Mouse (Mus musculus) embryonic facial prominence, embryonic 15.5 days (tissue): Measurements from ENCODE around the gene Fads1. TPM values are rescaled to one million over a fixed set of nuclear protein-coding genes. Genes with fewer than 3 reads are reported as not detected.

Source experiments
- ATAC-seq: fragments of 200-750 bp; cut with Nextera tagmentation; 2 replicates; pipeline ENCODE4 v1.8.0; 2017; ENCODE audit warnings: low read depth, moderate TSS enrichment; ENCODE audit not compliant: insufficient number of reproducible peaks, low FRiP score, low TSS enrichment
- H3K27ac ChIP-seq: fragments of 300-500 bp; sonication (generic); replicated peaks from 2 replicates; pipeline ENCODE4 v1.5.1; 2015; ENCODE audit warnings: mild to moderate bottlenecking, inconsistent platforms
- H3K27me3 ChIP-seq: fragments of 300-500 bp; sonication (generic); 2 replicates; pipeline ENCODE4 v1.6.1; 2015; ENCODE audit warnings: inconsistent platforms
- H3K36me3 ChIP-seq: fragments of 300-500 bp; sonication (generic); 2 replicates; pipeline ENCODE4 v1.6.1; 2015; ENCODE audit warnings: mild to moderate bottlenecking, inconsistent platforms
- H3K4me1 ChIP-seq: fragments of 300-500 bp; sonication (generic); 2 replicates; pipeline ENCODE4 v1.6.1; 2015; ENCODE audit warnings: inconsistent platforms
- H3K4me2 ChIP-seq: fragments of 300-500 bp; sonication (generic); replicated peaks from 2 replicates; pipeline ENCODE4 v1.6.1; 2015; ENCODE audit warnings: mild to moderate bottlenecking, inconsistent platforms
- H3K4me3 ChIP-seq: fragments of 300-500 bp; sonication (generic); replicated peaks from 2 replicates; pipeline ENCODE4 v1.5.1; 2015; ENCODE audit warnings: mild to moderate bottlenecking, inconsistent platforms
- H3K9ac ChIP-seq: fragments of 300-500 bp; sonication (generic); 2 replicates; pipeline ENCODE4 v1.6.1; 2015; ENCODE audit warnings: inconsistent platforms
- H3K9me3 ChIP-seq: fragments of 300-500 bp; sonication (generic); replicated peaks from 2 replicates; pipeline ENCODE4 v1.6.1; 2016; ENCODE audit warnings: inconsistent platforms
- WGBS: fragments of 180-500 bp; shearing (Covaris S2); methylation state at CpG from one replicate; pipeline ENCODE4 v1.1.7; 2015; 5-methylcytosine and 5-hydroxymethylcytosine counted together
- polyA plus RNA-seq: library from polyadenylated mRNA; unstranded; fragments of >200 nt; fragmentation: Nextera tagmentation; extraction: Ambion mirVana; gene quantifications from 2 replicates; pipeline ENCODE4 v1.2.1, GENCODE M21; 2015

Fads1 gene
- polyA plus RNA-seq, 1 experiment from 2014 or later, result 77.6 TPM

DNA sequence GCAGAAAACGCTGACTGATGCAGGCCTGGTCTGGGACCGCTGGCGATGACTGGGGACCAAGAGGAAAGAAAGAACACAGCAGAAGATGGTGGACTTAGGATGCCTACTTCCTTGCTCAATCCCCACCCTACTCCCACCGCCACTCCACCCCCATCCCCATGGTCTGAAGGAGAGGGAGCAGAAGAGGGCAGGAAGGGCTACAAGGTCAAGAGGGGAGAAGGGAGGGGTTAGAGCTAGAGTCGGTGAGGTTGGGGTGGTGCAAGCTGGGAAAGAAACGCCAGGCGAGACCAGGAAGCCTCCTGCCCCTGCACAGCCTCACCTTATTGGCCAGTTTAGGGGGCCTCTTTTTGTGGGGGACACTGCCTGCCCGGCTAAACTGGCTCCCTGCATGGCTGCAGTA, 33.4 kb downstream of the Fads1 start:
- no peaks in the 10 kb centered on the region for H3K4me1 ChIP-seq
- H3K4me3 ChIP-seq, result no peak overlapping the region
- 64% methylated on average over 8 of the region's 8 CpGs for WGBS
- ATAC-seq, result no peak
- no peak overlapping the region for H3K4me2 ChIP-seq
- no peak overlapping the region for H3K27ac ChIP-seq
- H3K9me3 ChIP-seq, result no peaks in the 10 kb centered on the region
- no peaks in the 10 kb centered on the region for H3K27me3 ChIP-seq
- no peak overlapping the region for H3K9ac ChIP-seq
- H3K36me3 ChIP-seq, result peaks cover 17% of the 10 kb centered on the region; the same call in 1 of the 2 replicates

DNA sequence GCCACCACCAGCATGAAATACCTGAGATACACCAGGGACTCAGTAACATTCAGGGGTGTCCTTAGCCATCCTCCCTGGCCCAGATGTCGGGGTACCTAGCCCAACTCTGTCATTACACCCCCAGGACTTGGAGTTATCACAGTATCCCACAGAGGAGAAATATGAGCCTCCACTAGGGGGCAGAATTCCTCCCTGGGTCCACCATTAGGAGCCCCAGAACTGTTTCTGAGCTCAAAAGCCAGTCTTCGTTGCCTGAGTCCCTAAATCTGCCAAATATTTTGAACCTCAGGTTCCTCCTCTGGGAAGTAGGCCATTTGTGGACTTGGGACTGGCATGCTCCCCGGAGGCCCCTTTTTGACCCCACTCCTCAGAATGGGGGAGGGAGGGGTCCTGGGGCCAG, 36.4 kb downstream of the Fads1 start:
- ATAC-seq, result no peak
- H3K27me3 ChIP-seq, result no peaks in the 10 kb centered on the region

GRCm38 (mm10) chr19:10219593-10219992, 36.9 kb downstream of the Fads1 start:
- H3K4me2 ChIP-seq, result no peak overlapping the region
- no peak for ATAC-seq
- H3K9me3 ChIP-seq, result no peaks in the 10 kb centered on the region
- no peak overlapping the region for H3K4me3 ChIP-seq
- no peaks in the 10 kb centered on the region for H3K27me3 ChIP-seq
- no peak overlapping the region for H3K9ac ChIP-seq
- WGBS, result 68% methylated on average over 6 of the region's 6 CpGs
- H3K27ac ChIP-seq, result no peak overlapping the region
- H3K36me3 ChIP-seq, result no peaks in the 10 kb centered on the region
- no peaks in the 10 kb centered on the region for H3K4me1 ChIP-seq

More for the DNA sequence above, 36.4 kb downstream of the Fads1 start:
- Histone ChIP-seq H3K9ac (no peak overlapping the region), H3K9me3 (no peaks in the 10 kb centered on the region), H3K4me1 (no peaks in the 10 kb centered on the region), H3K4me3 (no peak overlapping the region), H3K27ac (no peak overlapping the region), H3K36me3 (no peaks in the 10 kb centered on the region), H3K4me2 (no peak overlapping the region)
- 43% methylated on average over 3 of the region's 3 CpGs for WGBS

DNA sequence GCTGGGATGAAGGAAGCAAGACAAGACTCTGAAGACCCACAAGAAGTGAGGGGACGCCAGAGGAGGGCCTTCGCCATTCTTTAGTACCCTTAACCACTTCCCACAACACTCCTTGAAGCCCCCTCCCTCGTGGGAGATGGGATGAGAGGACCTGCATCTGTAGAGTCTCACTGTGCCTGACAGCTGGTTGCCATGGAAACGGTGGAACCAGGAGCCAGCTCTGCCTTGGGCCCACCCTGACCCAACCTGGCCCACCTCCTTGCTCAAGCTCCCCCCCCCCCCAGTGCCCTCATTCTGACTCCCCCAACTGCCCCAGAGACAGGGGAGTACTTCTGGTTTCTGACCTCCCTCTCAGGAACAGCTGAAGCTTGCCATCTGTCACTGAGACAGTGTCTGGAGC, 38.9 kb downstream of the Fads1 start:
- Histone ChIP-seq H3K9ac (no peak overlapping the region), H3K27ac (no peak overlapping the region), H3K27me3 (no peaks in the 10 kb centered on the region), H3K4me2 (no peak overlapping the region), H3K4me1 (peaks cover 6% of the 10 kb centered on the region; the same call in 1 of the 2 replicates), H3K36me3 (no peaks in the 10 kb centered on the region), H3K9me3 (no peaks in the 10 kb centered on the region), H3K4me3 (no peak overlapping the region)
- ATAC-seq, result no peak
- 61% methylated on average over 4 of the region's 4 CpGs for WGBS

DNA sequence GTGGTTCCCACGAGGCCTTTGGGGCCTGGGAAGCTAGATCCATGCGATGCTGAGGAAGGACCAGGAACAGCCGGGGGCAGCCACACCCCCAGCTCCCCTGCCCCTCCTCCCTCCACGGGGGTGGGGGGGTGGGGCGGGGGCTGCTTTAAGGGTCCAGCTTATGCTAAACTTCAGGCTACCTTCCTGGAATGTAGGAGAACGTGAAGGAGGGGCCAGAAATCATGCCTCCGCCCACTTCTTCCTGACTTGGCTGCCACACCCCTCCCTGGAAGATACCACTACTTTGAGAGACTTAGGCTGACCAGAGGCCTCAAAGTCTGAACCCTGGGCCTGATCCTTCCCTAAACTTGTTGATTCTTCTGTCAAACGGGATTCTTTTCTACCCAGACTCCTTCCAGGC, 40.0 kb downstream of the Fads1 start:
- no peaks in the 10 kb centered on the region for H3K9me3 ChIP-seq
- ATAC-seq, result no peak
- WGBS, result 29% methylated on average over 8 of the region's 8 CpGs
- no peak overlapping the region for H3K9ac ChIP-seq
- no peak overlapping the region for H3K27ac ChIP-seq
- H3K36me3 ChIP-seq, result no peaks in the 10 kb centered on the region
- no peak overlapping the region for H3K4me3 ChIP-seq
- no peak overlapping the region for H3K4me2 ChIP-seq
- H3K27me3 ChIP-seq, result no peaks in the 10 kb centered on the region
- peaks cover 6% of the 10 kb centered on the region; the same call in 1 of the 2 replicates for H3K4me1 ChIP-seq

- no peak overlapping the region for H3K4me2 ChIP-seq
- no peaks in the 10 kb centered on the region for H3K36me3 ChIP-seq
- no peaks in the 10 kb centered on the region for H3K27me3 ChIP-seq
- ATAC-seq, result no peak
- H3K4me3 ChIP-seq, result no peak overlapping the region
- H3K4me1 ChIP-seq, result peaks cover 6% of the 10 kb centered on the region; the same call in 1 of the 2 replicates
- H3K9ac ChIP-seq, result no peak overlapping the region
- no peaks in the 10 kb centered on the region for H3K9me3 ChIP-seq
- H3K27ac ChIP-seq, result no peak overlapping the region
- 68% methylated on average over 4 of the region's 4 CpGs for WGBS
Measured at GRCm38 (mm10) chr19:10223561-10223960, 40.9 kb downstream of the Fads1 start.

DNA sequence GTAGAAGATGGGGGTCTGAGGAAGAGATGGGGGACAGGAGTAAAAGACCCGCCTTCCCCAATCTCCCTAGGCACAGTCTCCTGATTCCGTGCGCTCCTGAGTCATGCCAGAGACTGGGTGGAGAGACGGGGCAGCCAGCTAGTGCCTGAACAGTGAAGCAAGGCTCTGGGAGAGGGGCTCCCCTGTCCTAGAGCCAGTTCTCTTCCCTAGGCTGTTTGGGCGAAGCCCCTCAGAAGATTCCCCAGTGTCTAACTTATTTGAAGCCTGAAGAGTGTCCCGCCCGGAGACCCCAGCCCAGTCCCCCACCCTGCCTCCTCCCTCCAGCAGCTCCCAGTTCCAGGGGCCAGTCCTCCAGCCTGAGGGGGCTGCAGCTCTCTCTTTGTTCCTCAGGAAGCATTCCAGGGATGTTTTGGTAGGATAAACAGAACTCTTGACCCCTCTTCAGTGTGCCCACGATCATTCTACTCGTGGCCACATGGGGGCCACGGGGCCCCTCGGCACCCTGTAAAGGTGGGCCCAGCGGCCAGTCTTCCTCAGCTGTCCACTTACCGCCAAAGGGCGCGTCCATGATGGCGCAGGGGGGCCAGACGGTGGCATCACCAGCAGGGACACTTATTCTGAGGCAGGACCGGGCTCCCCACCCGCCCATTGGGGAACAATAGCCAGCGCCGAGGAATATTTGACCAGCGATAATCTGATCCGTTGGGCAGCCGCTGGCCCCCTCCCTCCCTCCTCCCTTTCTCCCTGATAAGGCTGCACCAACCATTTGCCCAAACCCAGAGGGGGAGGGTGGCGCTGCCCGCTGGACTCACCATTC, 42.2 kb downstream of the Fads1 start:
- H3K27ac ChIP-seq, result no peak overlapping the region
- H3K9me3 ChIP-seq, result no peaks in the 10 kb centered on the region
- H3K4me3 ChIP-seq, result no peak overlapping the region
- no peak overlapping the region for H3K4me2 ChIP-seq
- no peak for ATAC-seq
- H3K4me1 ChIP-seq, result peaks cover 6% of the 10 kb centered on the region; the same call in 1 of the 2 replicates
- WGBS, result 25% methylated on average over 26 of the region's 26 CpGs
- no peaks in the 10 kb centered on the region for H3K36me3 ChIP-seq
- H3K27me3 ChIP-seq, result no peaks in the 10 kb centered on the region
- no peak overlapping the region for H3K9ac ChIP-seq

DNA sequence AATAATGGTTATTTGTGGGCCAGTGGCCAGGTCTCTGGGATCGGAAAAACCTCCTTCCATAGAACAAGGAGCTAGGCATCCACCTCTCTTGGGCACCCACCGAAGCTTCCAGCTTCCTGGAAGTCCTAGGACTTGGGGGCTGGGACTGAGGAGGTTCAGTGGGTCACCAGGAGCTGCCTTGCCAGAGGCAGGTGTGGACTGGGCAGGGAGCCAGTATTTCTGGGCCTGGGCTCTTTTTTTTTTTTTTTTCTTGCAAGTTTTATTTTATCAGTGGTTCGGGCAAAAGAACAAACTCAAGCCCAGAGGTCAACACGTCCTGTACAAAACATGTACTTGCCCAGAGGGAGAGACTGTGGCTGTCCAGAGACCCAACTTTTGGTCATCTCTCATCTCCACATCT, 43.1 kb downstream of the Fads1 start:
- no peaks in the 10 kb centered on the region for H3K36me3 ChIP-seq
- no peaks in the 10 kb centered on the region for H3K9me3 ChIP-seq
- no peak overlapping the region for H3K4me2 ChIP-seq
- peaks cover 6% of the 10 kb centered on the region; the same call in 1 of the 2 replicates for H3K4me1 ChIP-seq
- no peak for ATAC-seq
- no peak overlapping the region for H3K27ac ChIP-seq
- no peaks in the 10 kb centered on the region for H3K27me3 ChIP-seq
- no peak overlapping the region for H3K4me3 ChIP-seq
- H3K9ac ChIP-seq, result no peak overlapping the region
- 81% methylated on average over 4 of the region's 4 CpGs for WGBS

GRCm38 (mm10) chr19:10231016-10231415, 48.3 kb downstream of the Fads1 start:
- H3K27ac ChIP-seq, result no peak overlapping the region
- H3K36me3 ChIP-seq, result no peaks in the 10 kb centered on the region
- H3K4me2 ChIP-seq, result no peak overlapping the region
- H3K27me3 ChIP-seq, result no peaks in the 10 kb centered on the region
- H3K9me3 ChIP-seq, result no peaks in the 10 kb centered on the region
- H3K4me1 ChIP-seq, result no peaks in the 10 kb centered on the region
- H3K4me3 ChIP-seq, result no peak overlapping the region
- ATAC-seq, result no peak
- no peak overlapping the region for H3K9ac ChIP-seq
- 13% methylated on average over 7 of the region's 7 CpGs for WGBS

GRCm38 (mm10) chr19:10231871-10232270, 49.2 kb downstream of the Fads1 start:
- H3K9ac ChIP-seq, result no peak overlapping the region
- no peaks in the 10 kb centered on the region for H3K27me3 ChIP-seq
- H3K9me3 ChIP-seq, result no peaks in the 10 kb centered on the region
- no peak overlapping the region for H3K27ac ChIP-seq
- no peaks in the 10 kb centered on the region for H3K36me3 ChIP-seq
- H3K4me1 ChIP-seq, result no peaks in the 10 kb centered on the region
- 23% methylated on average over 5 of the region's 5 CpGs for WGBS
- H3K4me2 ChIP-seq, result no peak overlapping the region
- H3K4me3 ChIP-seq, result no peak overlapping the region
- no peak for ATAC-seq

- Histone ChIP-seq H3K9me3 (no peaks in the 10 kb centered on the region), H3K27ac (no peak overlapping the region)
Measured at GRCm38 (mm10) chr19:10232327-10233017, 49.8 kb downstream of the Fads1 start.

More at GRCm38 (mm10) chr19:10232327-10233017, 49.8 kb downstream of the Fads1 start:
- Histone ChIP-seq H3K4me3 (no peak overlapping the region), H3K36me3 (no peaks in the 10 kb centered on the region), H3K9ac (no peak overlapping the region), H3K4me2 (no peak overlapping the region), H3K4me1 (no peaks in the 10 kb centered on the region), H3K27me3 (no peaks in the 10 kb centered on the region)
- no peak for ATAC-seq
- 45% methylated on average over 9 of the region's 9 CpGs for WGBS
